Mouse (Mus musculus) megakaryocyte, embryonic 14.5 days (primary cell): ENCODE measurements around the gene Dnmt3c.
"Not testable (repeated sequence)": the region's sequence is repeated elsewhere in the genome, so short reads cannot be mapped to it uniquely, and the experiment has no call there.

Experiments used
- FLI1 ChIP-seq: IDR thresholded peaks from 2 replicates; pipeline ENCODE4 v1.6.1; 2012; ENCODE audit warnings: low read length, inconsistent platforms, mixed read lengths
- GATA1 ChIP-seq: IDR thresholded peaks from 3 replicates; pipeline ENCODE4 v1.6.1; 2012; ENCODE audit warnings: mixed read lengths, low read length, inconsistent platforms, borderline replicate concordance

DNA sequence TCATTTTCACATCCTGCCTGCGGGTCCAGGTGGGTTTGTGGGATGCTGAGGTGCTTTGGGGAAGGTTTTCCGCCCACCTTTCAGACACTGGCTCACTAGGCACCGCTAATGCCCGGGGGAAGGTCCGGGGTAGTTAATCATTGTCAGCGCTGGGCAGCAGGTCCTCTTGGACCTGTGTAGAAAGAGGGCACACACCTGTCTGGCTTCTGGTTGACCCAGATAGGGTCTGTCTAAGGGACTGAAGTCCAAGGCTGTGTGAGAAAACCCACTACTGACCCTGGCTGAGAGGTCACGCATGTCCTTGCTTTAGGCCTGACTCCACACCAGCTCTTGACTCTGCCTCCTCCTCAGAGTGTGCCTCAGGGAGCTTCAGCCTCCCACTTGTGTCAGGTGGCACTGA, 3.0 kb upstream of the Dnmt3c start:
- TF ChIP-seq GATA1, FLI1: not testable (repeated sequence)
